Mouse (Mus musculus) gastrocnemius, adult 2 months (tissue): ENCODE results near the gene Ankzf1. TPM values are rescaled to one million over a fixed set of nuclear protein-coding genes. Genes with fewer than 3 reads are reported as not detected.

Source experiments
- DNase-seq: peaks from one replicate; pipeline ENCODE4 v3.0.0; 2022
- H3K27ac ChIP-seq: fragments of 200-600 bp; 2 replicates; pipeline ENCODE4 v1.8.1; 2022; ENCODE audit warnings: mild to moderate bottlenecking
- H3K4me3 ChIP-seq: fragments of 200-600 bp; 2 replicates; pipeline ENCODE4 v1.8.1; 2022; ENCODE audit warnings: mild to moderate bottlenecking, moderate library complexity
- CTCF ChIP-seq: fragments of 200-600 bp; IDR thresholded peaks from 2 replicates; pipeline ENCODE4 v1.8.1; 2022; ENCODE audit warnings: antibody characterized with exemption, mild to moderate bottlenecking, moderate library complexity
- intact Hi-C: fragments of 180-260 bp; cut with DNase I; formaldehyde crosslinking; loops from one replicate; pipeline ENCODE4 v1.15.1; 2025
- total RNA-seq, 2 experiments: library from RNA; stranded (reverse); gene quantifications; 2 replicates each; pipeline ENCODE4 v1.2.3; 2021

Ankzf1 gene
- total RNA-seq, 2 experiments from 2014 or later, result 5.5 to 5.9 TPM

DNA sequence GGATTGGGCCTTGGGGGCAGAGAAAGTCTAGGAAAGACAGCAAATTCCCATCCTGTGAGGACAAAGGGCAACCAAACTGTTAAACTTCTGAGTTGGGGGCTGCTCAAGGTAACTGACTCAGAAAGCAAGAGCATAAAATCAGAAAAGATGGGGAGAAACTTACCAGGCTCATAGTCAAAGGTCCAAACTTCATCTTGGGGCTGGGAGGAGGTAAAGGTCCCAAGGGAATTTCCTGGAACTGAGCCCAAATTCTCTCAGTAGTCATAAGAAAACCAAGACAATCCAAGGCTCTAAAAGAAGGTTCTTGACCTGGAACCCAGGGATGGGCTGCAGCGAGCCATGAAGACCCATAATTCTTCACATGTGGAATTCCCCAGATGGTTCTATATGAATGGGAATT, 9.3 kb downstream of the Ankzf1 start:
- no peak for TF ChIP-seq CTCF
- no peak overlapping the region for H3K4me3 ChIP-seq
- no peak for DNase-seq
- intact Hi-C loops, result no loop called here
- H3K27ac ChIP-seq, result no peak overlapping the region

DNA sequence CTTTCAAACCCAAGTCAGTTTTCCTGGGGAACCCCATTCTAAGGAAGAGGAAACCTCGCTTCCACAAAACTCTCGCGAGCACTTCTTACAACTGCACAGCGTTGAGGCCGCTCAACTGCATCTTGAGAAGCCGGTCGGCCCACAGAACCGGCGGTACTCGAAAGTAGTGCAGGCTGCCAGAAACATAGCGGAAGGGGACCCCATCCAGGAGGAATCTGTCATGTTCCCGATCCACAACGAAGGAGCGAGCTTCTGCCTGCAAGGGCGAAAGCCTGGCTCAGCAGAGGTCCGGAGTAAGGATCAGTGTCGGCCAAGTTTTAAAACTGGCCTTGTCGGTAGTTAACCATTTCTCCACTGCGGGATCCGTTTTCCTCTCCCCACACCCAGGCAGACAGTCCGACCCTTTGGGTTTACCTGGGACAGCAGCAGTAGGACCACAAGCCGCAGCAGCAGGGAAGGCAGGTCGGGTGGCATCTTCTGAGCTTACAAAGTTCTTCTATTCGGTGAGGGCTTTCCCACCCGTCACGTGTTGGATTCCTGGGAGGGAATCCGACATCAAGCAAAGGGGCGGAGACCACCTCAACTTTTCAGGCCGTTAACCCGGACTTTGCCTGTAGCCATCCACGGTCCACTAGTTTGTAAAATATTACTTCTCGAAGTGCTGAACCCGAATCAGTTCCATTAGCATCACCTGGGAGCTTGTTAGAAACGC, 17.2 kb downstream of the Ankzf1 start:
- Histone ChIP-seq H3K27ac (peak overlapping the region; percentile 76), H3K4me3 (peak overlapping the region; percentile 69)
- DNase-seq, result no peak
- intact Hi-C loops, result no loop called here
- TF ChIP-seq CTCF, result no peak

DNA sequence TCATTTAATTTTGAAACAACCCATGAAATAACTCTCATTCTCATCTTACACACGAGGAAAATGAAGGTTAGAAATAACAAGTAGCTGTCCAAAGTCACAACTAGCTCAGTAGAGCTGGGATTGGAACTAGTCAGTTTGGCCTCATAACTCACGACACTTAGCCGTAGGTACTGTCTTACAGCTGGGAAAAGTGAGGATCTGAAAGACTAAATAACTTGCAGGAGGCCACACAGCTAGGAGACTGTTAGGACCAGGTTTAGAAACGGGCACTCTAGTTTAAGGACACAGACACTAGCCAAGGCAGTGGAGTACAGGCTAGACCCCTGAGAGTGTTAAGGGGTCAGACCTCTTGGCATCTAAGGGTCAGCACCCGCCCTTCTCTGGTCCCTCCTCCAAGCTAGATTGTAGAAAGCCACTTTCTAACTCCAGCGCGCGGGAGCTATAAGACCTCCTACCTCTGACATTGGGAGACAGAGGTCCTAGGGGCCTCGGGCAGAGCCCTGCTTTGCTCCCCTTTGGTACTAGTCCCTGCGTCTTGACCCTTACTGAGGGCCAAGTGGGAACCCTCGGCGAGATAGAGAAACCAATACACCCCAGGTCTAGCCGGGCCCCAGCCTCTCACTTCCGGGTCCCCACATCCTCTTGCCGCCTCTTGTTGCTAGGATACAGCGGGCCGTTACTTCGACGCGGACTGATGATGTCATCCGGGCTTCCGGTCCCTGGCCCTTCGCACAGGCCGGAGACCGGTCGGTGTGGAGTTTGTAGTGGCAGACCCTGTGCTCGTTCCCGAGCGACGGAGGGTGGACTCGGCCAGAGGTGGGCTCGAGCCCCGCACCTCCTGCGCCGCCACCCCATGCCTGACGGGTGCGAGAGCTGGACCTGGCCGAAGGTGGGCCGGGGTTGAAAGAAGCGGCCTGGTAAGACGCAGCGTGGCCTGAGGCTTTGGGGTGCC, 18.5 kb downstream of the Ankzf1 start, which contains the start of the genes Glb1l and Stk16:
TSS of gene Glb1l (minus strand) at position 678 of the 952 bp plus-strand sequence.
TSS of gene Stk16 (plus strand) at position 703 of the 952 bp plus-strand sequence.
- intact Hi-C loops, result loop anchor here (2.0 kb wide), 1 partner anchor 18 kb away; the partner anchor contains the start of genes Ankzf1 and Atg9a
- TF ChIP-seq CTCF, result no peak
- Histone ChIP-seq H3K27ac (peak within 1 kb of the TSS; percentile 91), H3K4me3 (peak within 1 kb of the TSS; percentile 97)
- peak; percentile 96 for DNase-seq

DNA sequence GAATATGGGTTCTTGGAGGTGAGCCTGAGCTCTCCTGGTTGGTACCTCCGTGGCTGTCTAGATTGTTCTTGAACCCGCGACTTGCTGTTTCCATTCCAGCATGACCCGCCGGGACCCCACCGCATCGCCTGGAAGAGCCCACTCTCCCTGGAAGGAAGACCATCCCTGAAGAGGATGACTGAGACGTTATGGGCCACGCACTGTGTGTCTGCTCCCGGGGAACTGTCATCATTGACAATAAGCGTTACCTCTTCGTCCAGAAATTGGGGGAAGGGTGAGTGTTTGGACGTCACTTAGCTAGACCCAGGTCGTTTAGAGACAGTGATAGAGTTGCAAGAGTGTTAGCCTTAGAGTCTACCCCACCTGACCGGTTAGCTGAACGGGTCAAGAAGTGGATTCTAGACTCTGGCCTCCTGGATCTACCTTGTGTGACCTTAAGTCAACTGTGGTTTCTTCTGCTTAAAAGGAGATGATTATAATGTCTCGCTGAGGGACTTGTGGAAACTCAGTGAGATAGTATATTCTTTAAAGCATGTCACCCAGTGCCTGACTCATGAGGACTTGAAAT, 19.3 kb downstream of the Ankzf1 start:
- no peak for DNase-seq
- no peak for TF ChIP-seq CTCF
- intact Hi-C loops, result loop anchor here (2.0 kb wide), 1 partner anchor 18 kb away; the partner anchor contains the start of genes Ankzf1 and Atg9a
- Histone ChIP-seq H3K27ac (peak overlapping the region; percentile 91), H3K4me3 (peak overlapping the region; percentile 97)

DNA sequence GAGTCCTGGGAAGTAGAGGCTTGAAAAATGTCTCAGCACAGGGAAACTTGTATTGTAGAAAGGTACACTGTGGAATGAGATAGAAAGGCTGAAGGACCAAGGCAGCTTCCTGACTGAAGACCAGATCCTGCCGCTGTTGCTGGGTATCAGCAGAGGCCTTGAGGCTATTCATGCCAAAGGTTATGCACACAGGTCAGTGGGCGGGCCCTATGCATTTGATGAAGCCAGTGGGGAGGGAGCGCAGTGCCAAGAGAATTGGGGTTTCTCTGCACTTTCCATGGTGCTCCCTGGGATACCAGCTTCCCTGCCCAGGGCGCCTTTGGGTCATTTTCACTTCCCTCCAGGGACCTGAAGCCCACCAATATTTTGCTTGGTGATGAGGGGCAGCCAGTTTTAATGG, 20.6 kb downstream of the Ankzf1 start:
- no peak overlapping the region for H3K4me3 ChIP-seq
- TF ChIP-seq CTCF, result no peak
- no peak overlapping the region for H3K27ac ChIP-seq
- DNase-seq, result peak; percentile 50
- intact Hi-C loops, result no loop called here

DNA sequence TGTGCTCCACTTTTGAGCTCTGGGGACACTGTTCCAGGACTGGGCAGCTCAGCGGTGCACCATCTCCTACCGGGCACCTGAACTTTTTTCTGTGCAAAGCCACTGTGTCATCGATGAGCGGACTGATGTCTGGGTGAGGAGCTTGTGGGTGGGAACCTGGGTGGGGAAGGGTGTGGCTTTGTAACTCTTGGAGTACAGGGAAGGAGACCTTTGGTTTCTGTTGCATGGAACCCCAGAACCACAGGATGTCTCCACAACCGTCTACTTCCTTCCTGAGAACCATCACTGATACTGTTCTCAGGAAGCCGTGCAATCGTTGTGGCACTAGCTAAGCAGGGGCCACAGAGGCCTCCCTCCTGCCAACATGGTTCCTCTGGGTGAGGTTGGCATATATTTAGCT, 21.1 kb downstream of the Ankzf1 start:
- TF ChIP-seq CTCF, result no peak
- Histone ChIP-seq H3K4me3 (no peak overlapping the region), H3K27ac (no peak overlapping the region)
- intact Hi-C loops, result no loop called here
- DNase-seq, result no peak

DNA sequence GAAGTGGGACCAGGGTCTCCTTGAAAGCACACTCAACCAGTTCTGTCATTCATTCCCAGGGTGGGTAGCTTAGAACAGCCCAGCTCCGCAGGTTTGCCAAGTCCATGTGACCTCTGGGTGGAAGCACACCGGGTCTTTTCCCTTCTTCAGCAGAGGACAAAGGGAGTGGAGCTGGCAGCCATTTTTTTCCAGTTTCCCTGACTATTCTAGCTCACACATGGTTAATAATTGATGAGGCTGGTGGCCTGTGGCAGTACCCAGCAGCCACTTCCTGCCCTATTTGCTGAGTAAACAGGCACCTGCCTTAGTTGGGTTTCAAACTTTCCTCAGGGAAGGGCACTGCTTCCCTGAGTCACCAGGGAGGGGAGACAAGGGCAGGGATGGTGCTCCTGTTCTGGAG, 22.5 kb downstream of the Ankzf1 start:
- no peak for TF ChIP-seq CTCF
- peak overlapping the region; percentile 98 for H3K27ac ChIP-seq
- intact Hi-C loops, result no loop called here
- peak overlapping the region; percentile 88 for H3K4me3 ChIP-seq
- DNase-seq, result peak; percentile 38

DNA sequence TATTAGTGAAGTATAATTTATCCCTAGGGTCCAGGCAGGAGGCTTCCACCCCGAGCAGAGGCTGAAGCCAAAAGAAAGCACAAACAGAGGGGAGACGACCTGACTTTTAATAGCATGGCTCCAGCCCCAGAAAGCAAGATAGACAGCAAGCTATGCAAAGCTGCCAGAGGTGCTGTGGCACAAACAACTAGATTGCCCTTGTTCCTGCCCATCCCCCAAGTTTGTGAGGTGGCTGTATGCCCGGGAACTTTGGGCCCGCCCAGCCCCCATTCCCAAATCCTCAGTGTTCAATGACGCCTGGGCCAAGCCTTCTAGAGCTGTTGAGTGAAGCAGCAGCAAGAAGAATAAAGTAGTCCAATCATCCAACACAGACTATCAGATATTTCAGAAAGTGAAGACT, 22.9 kb downstream of the Ankzf1 start:
- TF ChIP-seq CTCF, result no peak
- H3K27ac ChIP-seq, result peak overlapping the region; percentile 98
- intact Hi-C loops, result no loop called here
- peak overlapping the region; percentile 88 for H3K4me3 ChIP-seq
- peak; percentile 67 for DNase-seq

DNA sequence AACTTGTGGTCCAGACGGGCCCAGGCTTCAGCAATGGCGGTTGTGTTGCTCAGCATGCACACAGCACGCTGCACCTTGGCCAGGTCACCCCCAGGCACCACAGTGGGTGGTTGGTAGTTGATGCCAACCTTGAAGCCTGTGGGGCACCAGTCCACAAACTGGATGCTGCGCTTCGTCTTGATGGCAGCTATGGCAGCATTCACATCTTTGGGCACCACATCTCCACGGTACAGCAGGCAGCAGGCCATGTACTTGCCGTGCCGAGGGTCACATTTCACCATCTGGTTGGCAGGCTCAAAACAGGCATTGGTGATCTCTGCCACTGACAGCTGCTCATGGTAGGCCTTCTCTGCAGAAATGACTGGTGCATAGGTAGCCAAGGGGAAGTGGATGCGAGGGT, 23.8 kb downstream of the Ankzf1 start:
- H3K27ac ChIP-seq, result peak overlapping the region; percentile 98
- peak overlapping the region; percentile 88 for H3K4me3 ChIP-seq
- TF ChIP-seq CTCF, result no peak
- intact Hi-C loops, result no loop called here
- DNase-seq, result peak; percentile 77

DNA sequence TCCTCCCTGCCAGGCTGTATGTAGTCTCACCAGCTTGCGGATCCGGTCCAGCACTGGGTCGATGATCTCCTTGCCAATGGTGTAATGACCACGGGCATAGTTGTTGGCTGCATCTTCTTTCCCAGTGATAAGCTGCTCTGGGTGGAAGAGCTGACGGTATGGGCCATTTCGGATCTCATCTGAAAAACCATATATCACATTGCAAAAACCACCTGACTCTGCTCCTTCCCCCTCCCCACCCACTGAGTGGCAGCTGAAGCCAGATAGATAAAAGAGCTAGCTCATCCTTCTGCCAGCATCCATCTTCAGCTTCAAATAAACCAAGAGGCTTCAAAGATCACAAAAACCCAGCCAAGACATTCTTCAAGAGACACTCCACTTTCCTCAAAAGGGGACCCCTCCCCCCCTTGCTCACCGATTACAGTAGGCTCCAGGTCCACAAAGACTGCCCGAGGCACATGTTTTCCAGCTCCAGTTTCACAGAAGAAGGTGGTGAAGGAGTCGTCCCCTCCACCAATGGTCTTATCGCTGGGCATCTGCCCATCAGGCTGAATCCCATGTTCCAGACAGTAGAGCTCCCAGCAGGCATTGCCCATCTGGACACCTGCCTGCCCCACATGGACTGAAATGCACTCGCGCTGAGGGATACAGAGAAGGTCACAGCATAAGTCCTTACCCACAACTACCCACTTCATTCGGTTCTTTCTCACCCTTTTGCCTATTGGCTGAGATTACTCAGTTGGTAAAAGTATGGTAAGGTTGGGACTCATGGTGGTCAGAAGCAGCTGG, 25.0 kb downstream of the Ankzf1 start:
- peak overlapping the region; percentile 98 for H3K27ac ChIP-seq
- TF ChIP-seq CTCF, result no peak
- H3K4me3 ChIP-seq, result peak overlapping the region; percentile 88
- intact Hi-C loops, result no loop called here
- DNase-seq, result peak; percentile 89

DNA sequence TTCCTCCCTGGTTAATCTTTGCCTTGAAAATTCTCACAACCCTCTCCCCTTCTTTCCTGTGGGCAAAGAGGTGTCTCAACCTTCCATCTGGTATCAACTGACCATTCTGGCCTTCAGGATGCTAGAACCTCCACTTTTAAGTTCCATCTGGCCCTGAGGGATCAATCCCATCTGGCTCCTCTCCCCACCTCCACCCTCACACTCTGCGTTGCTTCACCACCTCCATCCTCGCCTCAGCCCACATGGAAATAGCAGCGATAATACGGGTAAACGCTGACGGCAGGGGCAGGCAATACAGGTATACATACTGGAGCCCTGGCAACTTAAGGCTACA, 25.9 kb downstream of the Ankzf1 start:
- DNase-seq, result no peak
- Histone ChIP-seq H3K4me3 (peak overlapping the region; percentile 88), H3K27ac (peak overlapping the region; percentile 98)
- no peak for TF ChIP-seq CTCF
- intact Hi-C loops, result loop anchor here (2.0 kb wide), 1 partner anchor 19 kb away; the partner anchor contains the start of gene Dnajb2
